Mouse (Mus musculus) stomach, embryonic 16.5 days (tissue): ENCODE data around the gene Sprr1b. TPM values are rescaled to one million over a fixed set of nuclear protein-coding genes. Genes with fewer than 3 reads are reported as not detected.
"Not testable (repeated sequence)": the region's sequence is repeated elsewhere in the genome, so short reads cannot be mapped to it uniquely, and the experiment has no call there.

Source experiments
- ATAC-seq: fragments of 200-750 bp; cut with Nextera tagmentation; 2 replicates; pipeline ENCODE4 v1.8.0; 2017; ENCODE audit warnings: moderate number of reproducible peaks, moderate TSS enrichment; ENCODE audit not compliant: insufficient read depth, low FRiP score
- H3K27ac ChIP-seq: fragments of 300-500 bp; sonication (generic); 2 replicates; pipeline ENCODE4 v1.5.1; 2014; ENCODE audit warnings: low read length
- H3K27me3 ChIP-seq: fragments of 300-500 bp; sonication (generic); 2 replicates; pipeline ENCODE4 v1.6.1; 2014; ENCODE audit warnings: low read length, control low read depth, mixed read lengths; ENCODE audit not compliant: control insufficient read depth, insufficient read depth
- H3K36me3 ChIP-seq: fragments of 300-500 bp; sonication (generic); 2 replicates; pipeline ENCODE4 v1.6.1; 2014; ENCODE audit warnings: low read length; ENCODE audit not compliant: control insufficient read depth, insufficient read depth
- H3K4me1 ChIP-seq: fragments of 300-500 bp; sonication (generic); 2 replicates; pipeline ENCODE4 v1.6.1; 2014; ENCODE audit warnings: low read length, control low read depth, mixed read lengths; ENCODE audit not compliant: control insufficient read depth, insufficient read depth
- H3K4me2 ChIP-seq: fragments of 300-500 bp; sonication (generic); 2 replicates; pipeline ENCODE4 v1.6.1; 2014; ENCODE audit warnings: low read depth, low read length, mixed read lengths
- H3K4me3 ChIP-seq: fragments of 300-500 bp; sonication (generic); replicated peaks from 2 replicates; pipeline ENCODE4 v1.5.1; 2014; ENCODE audit warnings: mild to moderate bottlenecking, low read length
- H3K9ac ChIP-seq: fragments of 300-500 bp; sonication (generic); 2 replicates; pipeline ENCODE4 v1.6.1; 2014; ENCODE audit warnings: low read length
- H3K9me3 ChIP-seq: fragments of 300-500 bp; sonication (generic); replicated peaks from 2 replicates; pipeline ENCODE4 v1.6.1; 2016; ENCODE audit warnings: low read length, control low read depth; ENCODE audit not compliant: control insufficient read depth
- WGBS: fragments of 180-500 bp; shearing (Covaris S2); extraction: QIAGEN DNeasy Blood & Tissue Kit; methylation state at CpG from one replicate; pipeline ENCODE4 v1.1.7; 2014; 5-methylcytosine and 5-hydroxymethylcytosine counted together
- polyA plus RNA-seq: library from polyadenylated mRNA; unstranded; fragments of >200 nt; fragmentation: Nextera tagmentation; extraction: Ambion mirVana; gene quantifications from 2 replicates; pipeline ENCODE4 v1.2.1, GENCODE M21; 2015

Sprr1b gene
- 3.8 and 9.8 TPM in 2 replicates for polyA plus RNA-seq

- no peaks in the 10 kb centered on the region for H3K27me3 ChIP-seq
- ATAC-seq: no peak
- no peaks in the 10 kb centered on the region for H3K4me1 ChIP-seq
- H3K36me3 ChIP-seq: no peaks in the 10 kb centered on the region
- H3K4me2 ChIP-seq: no peak within 1 kb of the TSS
- no peak within 1 kb of the TSS for H3K9ac ChIP-seq
- H3K4me3 ChIP-seq: no peak within 1 kb of the TSS
- no peaks in the 10 kb centered on the region for H3K9me3 ChIP-seq
- no peak within 1 kb of the TSS for H3K27ac ChIP-seq
- WGBS: 95% methylated on average over 3 of the region's 3 CpGs
Observed at GRCm38 (mm10) chr3:92438689-92439088, at the start of gene Sprr1b. Sprr1b (minus strand) TSS chr3:92438789.

DNA sequence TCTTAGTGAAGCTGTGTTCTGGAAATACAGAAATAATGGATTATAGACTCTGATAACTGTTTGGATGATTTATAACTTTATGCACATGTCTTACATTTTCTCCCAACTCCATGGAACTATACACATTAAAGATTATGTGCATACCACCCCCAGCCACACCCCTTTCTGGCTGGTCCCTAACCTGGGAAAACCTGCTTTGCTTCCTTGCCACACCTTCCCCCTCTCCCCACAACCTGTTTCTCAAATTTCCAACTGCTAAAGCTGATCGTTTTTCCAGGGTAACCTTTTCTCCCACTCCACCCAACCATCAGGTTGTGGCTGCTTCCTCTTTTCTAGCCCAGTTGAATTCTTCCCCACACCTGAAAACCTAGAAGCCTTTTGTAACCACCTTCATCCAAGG is 47.7 kb upstream of the Sprr1b start:
- Histone ChIP-seq H3K4me2 (no peak overlapping the region), H3K27ac (peak overlapping the region; percentile 91), H3K4me3 (no peak overlapping the region), H3K36me3 (no peaks in the 10 kb centered on the region), H3K4me1 (no peaks in the 10 kb centered on the region), H3K9ac (no peak overlapping the region), H3K9me3 (no peaks in the 10 kb centered on the region), H3K27me3 (no peaks in the 10 kb centered on the region)
- 21% methylated on average over 1 of the region's 1 CpGs for WGBS
- ATAC-seq: peak; percentile 84

DNA sequence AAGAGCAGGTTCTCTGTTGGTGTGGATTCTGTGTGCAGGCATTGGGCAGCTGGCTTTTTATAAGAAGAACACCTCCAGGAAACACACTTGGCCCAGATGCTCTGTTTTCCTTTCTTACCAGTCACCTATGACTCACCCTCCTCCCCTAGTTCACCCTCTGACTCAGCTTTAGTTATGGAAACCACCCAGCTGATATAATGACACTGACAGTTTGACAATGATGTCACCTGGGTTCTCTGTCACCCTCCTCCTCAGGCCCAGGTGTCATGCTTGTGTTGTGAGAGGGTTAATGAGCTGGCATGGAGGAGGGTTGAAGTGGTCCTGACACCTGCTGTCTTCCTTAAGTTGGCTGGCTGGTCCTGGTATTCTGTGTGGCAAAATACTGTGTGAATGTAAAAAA is 47.3 kb upstream of the Sprr1b start, which contains the start of gene Sprr1a:
Gene Sprr1a (minus strand): TSS at position 33 of the 400 bp plus-strand sequence.
- H3K9ac ChIP-seq: no peak within 1 kb of the TSS
- no peak within 1 kb of the TSS for H3K4me2 ChIP-seq
- no peaks in the 10 kb centered on the region for H3K27me3 ChIP-seq
- peak; percentile 79; the same call in 1 of the 2 replicates for ATAC-seq
- no peaks in the 10 kb centered on the region for H3K4me1 ChIP-seq
- H3K4me3 ChIP-seq: peak within 1 kb of the TSS; percentile 10; the same call in 1 of the 2 replicates
- H3K36me3 ChIP-seq: no peaks in the 10 kb centered on the region
- no peaks in the 10 kb centered on the region for H3K9me3 ChIP-seq
- peak within 1 kb of the TSS; percentile 91 for H3K27ac ChIP-seq

DNA sequence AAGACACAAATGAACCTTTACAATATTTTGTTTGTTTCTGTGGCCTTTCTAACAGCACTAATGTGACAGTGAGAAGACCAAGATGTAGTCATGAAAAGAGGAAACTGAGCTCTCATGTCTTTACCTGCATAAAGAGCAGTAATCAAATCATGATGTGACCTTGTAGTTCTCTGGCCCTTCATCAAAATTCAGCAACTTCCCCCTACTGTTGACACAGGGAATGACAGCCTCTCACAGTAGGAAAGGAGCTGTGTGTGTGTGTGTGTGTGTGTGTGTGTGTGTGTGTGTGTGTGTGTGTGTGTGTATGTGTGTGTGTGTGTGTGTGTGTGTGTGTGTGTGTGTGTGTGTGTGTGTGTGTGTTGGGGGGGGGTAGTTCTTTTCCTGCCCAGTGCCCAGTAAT is 42.7 kb upstream of the Sprr1b start:
- not testable (repeated sequence) for H3K9me3 ChIP-seq, H3K4me1 ChIP-seq, H3K27me3 ChIP-seq, H3K4me2 ChIP-seq, H3K36me3 ChIP-seq, H3K4me3 ChIP-seq, ATAC-seq, H3K9ac ChIP-seq, H3K27ac ChIP-seq

- 79% methylated on average over 2 of the region's 2 CpGs for WGBS
- Histone ChIP-seq H3K27ac (no peak overlapping the region), H3K4me1 (no peaks in the 10 kb centered on the region), H3K27me3 (no peaks in the 10 kb centered on the region), H3K9me3 (no peaks in the 10 kb centered on the region), H3K4me3 (no peak overlapping the region), H3K4me2 (no peak overlapping the region), H3K36me3 (no peaks in the 10 kb centered on the region), H3K9ac (no peak overlapping the region)
- ATAC-seq: no peak
Observed at GRCm38 (mm10) chr3:92470111-92470510, 31.5 kb upstream of the Sprr1b start.

- ATAC-seq: no peak
- Histone ChIP-seq H3K4me1 (no peaks in the 10 kb centered on the region), H3K27ac (no peak overlapping the region), H3K9me3 (no peaks in the 10 kb centered on the region), H3K9ac (no peak overlapping the region), H3K4me2 (no peak overlapping the region), H3K36me3 (no peaks in the 10 kb centered on the region), H3K27me3 (no peaks in the 10 kb centered on the region), H3K4me3 (no peak overlapping the region)
Observed at GRCm38 (mm10) chr3:92467424-92467823, 28.8 kb upstream of the Sprr1b start.

GRCm38 (mm10) chr3:92466576-92466975 is 28.0 kb upstream of the Sprr1b start:
- no peak for ATAC-seq
- Histone ChIP-seq H3K4me2 (no peak overlapping the region), H3K36me3 (no peaks in the 10 kb centered on the region), H3K27me3 (no peaks in the 10 kb centered on the region), H3K4me3 (no peak overlapping the region), H3K4me1 (no peaks in the 10 kb centered on the region), H3K27ac (no peak overlapping the region), H3K9me3 (no peaks in the 10 kb centered on the region), H3K9ac (no peak overlapping the region)
- WGBS: 62% methylated on average over 1 of the region's 1 CpGs

GRCm38 (mm10) chr3:92458620-92459019 is 20.0 kb upstream of the Sprr1b start, which contains the start of gene Sprr3:
Sprr3 (minus strand) TSS chr3:92458720.
- H3K36me3 ChIP-seq: no peaks in the 10 kb centered on the region
- no peaks in the 10 kb centered on the region for H3K9me3 ChIP-seq
- no peak within 1 kb of the TSS for H3K4me2 ChIP-seq
- no peak within 1 kb of the TSS for H3K9ac ChIP-seq
- WGBS: 52% methylated on average over 2 of the region's 2 CpGs
- H3K4me1 ChIP-seq: no peaks in the 10 kb centered on the region
- H3K27me3 ChIP-seq: no peaks in the 10 kb centered on the region
- no peak within 1 kb of the TSS for H3K4me3 ChIP-seq
- no peak for ATAC-seq
- H3K27ac ChIP-seq: no peak within 1 kb of the TSS

DNA sequence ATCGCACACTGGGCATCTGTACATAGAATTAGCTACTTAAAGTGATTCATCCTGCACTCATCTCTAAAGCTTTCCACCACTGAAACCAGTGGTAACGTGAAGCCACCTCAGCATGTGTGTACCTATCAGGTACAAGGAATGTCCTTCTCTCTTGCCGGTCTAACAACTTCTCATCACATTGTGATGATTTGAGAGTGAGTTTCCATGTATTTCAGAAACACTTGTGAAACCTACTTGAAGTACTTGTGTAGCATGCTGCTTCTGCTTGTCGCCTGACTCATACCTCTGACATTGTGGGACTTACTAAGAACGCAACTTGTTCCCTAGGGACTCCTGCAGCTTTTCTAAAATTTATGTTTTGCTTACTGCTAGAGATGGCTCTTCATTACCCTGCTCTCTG is 16.6 kb upstream of the Sprr1b start:
- 86% methylated on average over 5 of the region's 5 CpGs for WGBS
- Histone ChIP-seq H3K9me3 (no peaks in the 10 kb centered on the region), H3K27me3 (no peaks in the 10 kb centered on the region), H3K4me3 (no peak overlapping the region), H3K4me2 (no peak overlapping the region), H3K9ac (no peak overlapping the region), H3K36me3 (no peaks in the 10 kb centered on the region), H3K4me1 (no peaks in the 10 kb centered on the region), H3K27ac (no peak overlapping the region)
- no peak for ATAC-seq

- Histone ChIP-seq H3K4me1 (no peaks in the 10 kb centered on the region), H3K4me2 (no peak overlapping the region), H3K27ac (no peak overlapping the region), H3K36me3 (no peaks in the 10 kb centered on the region), H3K9ac (no peak overlapping the region), H3K4me3 (no peak overlapping the region), H3K9me3 (no peaks in the 10 kb centered on the region), H3K27me3 (no peaks in the 10 kb centered on the region)
- 80% methylated on average over 3 of the region's 3 CpGs for WGBS
- no peak for ATAC-seq
Observed at GRCm38 (mm10) chr3:92440177-92440576, 1.6 kb upstream of the Sprr1b start.
